Mouse (Mus musculus) embryonic facial prominence, embryonic 15.5 days (tissue): ENCODE data around the gene Oosp3. TPM values are rescaled to one million over a fixed set of nuclear protein-coding genes. Genes with fewer than 3 reads are reported as not detected.

Experiments
- ATAC-seq: fragments of 200-750 bp; cut with Nextera tagmentation; 2 replicates; pipeline ENCODE4 v1.8.0; 2017; ENCODE audit warnings: low read depth, moderate TSS enrichment; ENCODE audit not compliant: insufficient number of reproducible peaks, low FRiP score, low TSS enrichment
- H3K27ac ChIP-seq: fragments of 300-500 bp; sonication (generic); replicated peaks from 2 replicates; pipeline ENCODE4 v1.5.1; 2015; ENCODE audit warnings: mild to moderate bottlenecking, inconsistent platforms
- H3K27me3 ChIP-seq: fragments of 300-500 bp; sonication (generic); 2 replicates; pipeline ENCODE4 v1.6.1; 2015; ENCODE audit warnings: inconsistent platforms
- H3K36me3 ChIP-seq: fragments of 300-500 bp; sonication (generic); 2 replicates; pipeline ENCODE4 v1.6.1; 2015; ENCODE audit warnings: mild to moderate bottlenecking, inconsistent platforms
- H3K4me1 ChIP-seq: fragments of 300-500 bp; sonication (generic); 2 replicates; pipeline ENCODE4 v1.6.1; 2015; ENCODE audit warnings: inconsistent platforms
- H3K4me2 ChIP-seq: fragments of 300-500 bp; sonication (generic); replicated peaks from 2 replicates; pipeline ENCODE4 v1.6.1; 2015; ENCODE audit warnings: mild to moderate bottlenecking, inconsistent platforms
- H3K4me3 ChIP-seq: fragments of 300-500 bp; sonication (generic); replicated peaks from 2 replicates; pipeline ENCODE4 v1.5.1; 2015; ENCODE audit warnings: mild to moderate bottlenecking, inconsistent platforms
- H3K9ac ChIP-seq: fragments of 300-500 bp; sonication (generic); 2 replicates; pipeline ENCODE4 v1.6.1; 2015; ENCODE audit warnings: inconsistent platforms
- H3K9me3 ChIP-seq: fragments of 300-500 bp; sonication (generic); replicated peaks from 2 replicates; pipeline ENCODE4 v1.6.1; 2016; ENCODE audit warnings: inconsistent platforms
- WGBS: fragments of 180-500 bp; shearing (Covaris S2); methylation state at CpG from one replicate; pipeline ENCODE4 v1.1.7; 2015; 5-methylcytosine and 5-hydroxymethylcytosine counted together
- polyA plus RNA-seq: library from polyadenylated mRNA; unstranded; fragments of >200 nt; fragmentation: Nextera tagmentation; extraction: Ambion mirVana; gene quantifications from 2 replicates; pipeline ENCODE4 v1.2.1, GENCODE M21; 2015

Gene Oosp3
- not detected in 2 replicates for polyA plus RNA-seq

DNA sequence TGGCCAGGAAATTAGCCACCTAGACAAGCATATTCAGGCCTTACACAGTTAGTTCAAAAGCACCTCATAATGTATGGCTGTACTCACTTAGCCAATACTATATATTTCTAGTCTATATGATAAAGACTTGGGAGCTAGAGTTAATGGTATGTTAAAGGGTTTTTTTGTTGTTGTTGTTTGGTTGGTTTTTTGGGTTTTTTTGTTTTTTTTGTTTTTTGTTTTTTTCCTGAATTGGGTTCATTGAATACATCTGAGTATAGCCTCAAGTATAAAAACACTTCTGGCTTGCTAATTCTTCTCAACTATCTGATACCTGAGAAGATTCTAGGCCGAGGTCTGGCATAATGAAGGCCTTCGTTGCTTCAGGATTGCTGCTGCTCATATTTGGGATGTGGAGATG is at the start of gene Oosp3:
Oosp3 (plus strand) TSS at position 301 of the 400 bp plus-strand sequence.
- H3K4me3 ChIP-seq, result no peak within 1 kb of the TSS
- no peak within 1 kb of the TSS for H3K27ac ChIP-seq
- no peaks in the 10 kb centered on the region for H3K4me1 ChIP-seq
- no peak within 1 kb of the TSS for H3K9ac ChIP-seq
- 76% methylated on average over 2 of the region's 2 CpGs for WGBS
- H3K27me3 ChIP-seq, result no peaks in the 10 kb centered on the region
- no peaks in the 10 kb centered on the region for H3K9me3 ChIP-seq
- H3K36me3 ChIP-seq, result no peaks in the 10 kb centered on the region
- H3K4me2 ChIP-seq, result no peak within 1 kb of the TSS
- ATAC-seq, result no peak

DNA sequence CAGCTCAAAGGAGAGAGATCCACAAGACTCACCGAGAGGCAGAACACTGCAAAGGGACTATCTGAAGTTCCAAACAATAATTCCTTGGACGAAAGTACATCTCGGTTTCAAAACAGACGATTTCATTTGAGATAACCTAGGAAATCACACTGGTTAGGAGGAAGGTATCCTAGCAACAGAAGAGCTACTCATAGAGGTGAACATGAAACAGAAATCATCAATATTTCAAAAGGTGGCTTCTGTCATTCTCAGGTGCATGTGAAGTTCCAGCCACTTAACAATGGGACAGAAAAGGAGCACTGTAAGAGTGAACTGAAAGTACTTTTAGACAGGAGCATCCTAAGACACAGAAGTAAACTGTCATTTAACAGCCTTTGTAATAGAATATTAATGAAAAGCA is 47.3 kb upstream of the Oosp3 start:
- Histone ChIP-seq H3K9me3 (no peaks in the 10 kb centered on the region), H3K36me3 (no peaks in the 10 kb centered on the region), H3K4me1 (no peaks in the 10 kb centered on the region), H3K9ac (no peak overlapping the region), H3K4me3 (no peak overlapping the region), H3K4me2 (no peak overlapping the region), H3K27ac (no peak overlapping the region), H3K27me3 (no peaks in the 10 kb centered on the region)
- no peak for ATAC-seq
- WGBS, result 73% methylated on average over 4 of the region's 4 CpGs

DNA sequence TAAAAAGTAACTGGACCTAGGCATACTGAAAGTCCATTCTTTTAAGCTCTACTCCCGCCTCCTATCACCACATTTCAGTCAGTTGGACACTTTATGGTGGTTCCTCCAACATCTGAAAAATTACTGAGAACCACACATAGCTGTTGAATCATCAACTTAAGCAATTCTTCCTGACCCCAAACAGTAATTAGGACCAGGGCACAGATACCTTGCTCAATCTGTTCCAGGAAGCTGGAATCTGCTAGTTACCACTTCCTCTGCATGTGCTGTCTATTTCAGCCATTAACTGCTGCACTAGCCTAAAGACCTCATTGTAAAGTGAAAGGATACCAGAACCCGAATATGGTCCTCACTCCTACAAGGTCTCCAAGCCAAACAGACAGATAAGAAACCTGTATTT is 37.7 kb upstream of the Oosp3 start:
- no peak overlapping the region for H3K4me2 ChIP-seq
- no peak overlapping the region for H3K4me3 ChIP-seq
- no peaks in the 10 kb centered on the region for H3K36me3 ChIP-seq
- 62% methylated on average over 2 of the region's 2 CpGs for WGBS
- H3K9me3 ChIP-seq, result no peaks in the 10 kb centered on the region
- H3K4me1 ChIP-seq, result no peaks in the 10 kb centered on the region
- no peaks in the 10 kb centered on the region for H3K27me3 ChIP-seq
- no peak overlapping the region for H3K27ac ChIP-seq
- H3K9ac ChIP-seq, result no peak overlapping the region
- no peak for ATAC-seq

DNA sequence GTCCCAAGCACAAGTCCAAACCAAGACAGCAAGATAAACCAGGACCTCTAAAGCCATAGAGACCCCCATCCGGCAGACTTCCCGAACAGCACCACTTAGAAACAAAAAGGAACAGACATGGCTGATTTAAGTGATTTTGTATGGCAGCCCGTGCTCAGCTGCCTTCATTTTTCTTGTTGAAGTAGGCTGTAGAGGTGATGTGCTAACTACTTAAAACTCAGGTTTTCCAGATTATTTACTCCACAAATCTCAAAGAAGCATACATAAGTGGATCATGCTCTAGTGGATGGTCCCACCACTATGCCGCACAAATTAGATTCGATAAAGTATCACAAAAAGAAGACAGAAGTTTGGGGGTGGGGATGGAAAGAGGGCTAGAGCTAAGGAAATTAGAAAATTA is 36.4 kb upstream of the Oosp3 start, which contains the start of gene Oosp2:
Oosp2 (minus strand) TSS at position 101 of the 400 bp plus-strand sequence.
- Histone ChIP-seq H3K9ac (no peak within 1 kb of the TSS), H3K4me2 (no peak within 1 kb of the TSS), H3K27ac (no peak within 1 kb of the TSS), H3K27me3 (no peaks in the 10 kb centered on the region), H3K4me3 (no peak within 1 kb of the TSS), H3K9me3 (no peaks in the 10 kb centered on the region), H3K4me1 (no peaks in the 10 kb centered on the region), H3K36me3 (no peaks in the 10 kb centered on the region)
- no peak for ATAC-seq
- 90% methylated on average over 5 of the region's 5 CpGs for WGBS

DNA sequence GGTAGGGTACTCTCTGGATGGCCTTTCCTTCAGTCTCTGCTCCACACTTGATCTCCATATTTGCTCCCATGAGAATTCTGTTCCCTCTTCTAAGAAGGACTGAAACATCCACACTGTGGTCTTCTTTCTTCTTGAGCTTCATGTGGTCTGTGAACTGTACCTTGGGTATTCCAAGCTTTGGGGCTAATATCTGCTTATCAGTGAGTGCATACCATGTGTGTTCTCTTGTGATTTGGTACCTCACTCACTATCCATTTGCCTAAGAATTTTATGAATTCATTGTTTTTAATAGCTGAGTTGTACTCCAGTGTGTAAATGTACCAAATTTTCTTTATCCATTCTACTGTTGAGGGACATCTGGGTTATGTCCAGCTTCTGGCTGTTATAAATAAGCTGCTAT is 35.3 kb upstream of the Oosp3 start:
- Histone ChIP-seq H3K27ac (no peak overlapping the region), H3K4me2 (no peak overlapping the region), H3K4me1 (no peaks in the 10 kb centered on the region), H3K4me3 (no peak overlapping the region), H3K9me3 (no peaks in the 10 kb centered on the region), H3K36me3 (no peaks in the 10 kb centered on the region), H3K27me3 (no peaks in the 10 kb centered on the region), H3K9ac (no peak overlapping the region)
- ATAC-seq, result no peak

DNA sequence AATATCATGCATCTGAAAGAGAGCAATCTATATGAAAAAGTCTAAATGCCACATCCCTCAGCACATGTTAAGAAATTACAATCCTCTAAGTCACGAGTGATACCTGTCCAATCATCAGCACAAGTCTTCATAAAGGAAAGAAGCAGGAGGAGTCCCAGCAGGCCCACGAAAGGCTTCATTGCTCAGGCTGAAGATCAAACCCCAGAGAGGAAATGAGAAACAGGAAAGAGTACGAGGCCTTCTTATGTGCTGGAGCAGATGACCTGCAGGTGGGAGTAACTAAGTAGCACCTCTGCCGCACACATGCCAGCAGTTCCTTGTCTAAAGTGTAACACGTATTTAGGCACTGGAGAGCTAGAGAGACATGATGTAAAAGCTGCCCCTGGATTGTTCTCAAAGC is 6.0 kb upstream of the Oosp3 start, which contains the start of gene Oosp1:
Oosp1 (minus strand) TSS at position 312 of the 400 bp plus-strand sequence.
- Histone ChIP-seq H3K9ac (no peak within 1 kb of the TSS), H3K4me1 (no peaks in the 10 kb centered on the region), H3K27me3 (no peaks in the 10 kb centered on the region), H3K27ac (no peak within 1 kb of the TSS), H3K4me2 (no peak within 1 kb of the TSS), H3K4me3 (no peak within 1 kb of the TSS), H3K36me3 (no peaks in the 10 kb centered on the region), H3K9me3 (no peaks in the 10 kb centered on the region)
- ATAC-seq, result no peak
- 50% methylated on average over 5 of the region's 5 CpGs for WGBS

DNA sequence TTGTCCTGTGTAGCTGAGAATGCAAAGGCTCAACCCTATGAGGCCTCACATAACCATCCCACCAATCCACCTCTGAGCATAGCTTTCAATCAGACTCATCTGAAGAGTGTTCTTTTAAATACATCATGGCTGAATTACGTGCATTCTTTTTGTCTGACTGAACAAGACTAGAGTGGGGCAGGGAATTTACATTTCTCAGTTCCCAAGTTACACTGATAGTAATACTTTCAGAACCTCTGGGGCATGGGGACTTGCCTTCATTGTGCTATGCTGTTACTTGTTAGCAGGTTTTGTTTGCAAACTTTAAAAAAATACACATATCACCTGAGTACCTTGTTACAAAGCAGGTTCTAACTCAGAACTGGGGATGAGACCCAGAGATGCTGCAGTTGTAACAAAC is 5.4 kb upstream of the Oosp3 start:
- no peaks in the 10 kb centered on the region for H3K4me1 ChIP-seq
- no peak overlapping the region for H3K4me2 ChIP-seq
- H3K4me3 ChIP-seq, result no peak overlapping the region
- no peaks in the 10 kb centered on the region for H3K9me3 ChIP-seq
- WGBS, result 50% methylated on average over 1 of the region's 1 CpGs
- no peaks in the 10 kb centered on the region for H3K27me3 ChIP-seq
- no peak overlapping the region for H3K27ac ChIP-seq
- no peak overlapping the region for H3K9ac ChIP-seq
- H3K36me3 ChIP-seq, result no peaks in the 10 kb centered on the region
- no peak for ATAC-seq

DNA sequence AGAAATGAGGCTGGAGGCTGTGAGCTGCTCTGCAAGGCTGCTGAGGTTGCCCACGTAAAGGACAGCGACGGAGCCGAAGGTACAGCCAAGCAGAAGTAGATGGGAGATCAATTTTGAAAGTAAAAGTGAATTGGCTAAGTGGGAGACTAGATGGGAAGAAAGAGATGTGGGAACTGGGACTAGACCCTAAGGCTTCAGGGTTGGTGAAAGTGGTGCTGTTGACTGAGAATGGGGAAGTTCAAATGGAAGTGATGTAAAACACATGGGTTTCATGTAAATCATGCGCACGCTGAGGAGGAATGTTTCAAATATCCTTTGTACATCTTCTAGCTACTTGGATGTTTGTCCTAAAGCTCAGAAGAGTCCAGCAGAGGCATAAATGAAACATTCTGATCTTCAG is 1.5 kb downstream of the Oosp3 start:
- H3K36me3 ChIP-seq, result no peaks in the 10 kb centered on the region
- no peak for ATAC-seq
- no peak overlapping the region for H3K27ac ChIP-seq
- no peaks in the 10 kb centered on the region for H3K4me1 ChIP-seq
- no peak overlapping the region for H3K4me3 ChIP-seq
- H3K9ac ChIP-seq, result no peak overlapping the region
- H3K9me3 ChIP-seq, result no peaks in the 10 kb centered on the region
- no peaks in the 10 kb centered on the region for H3K27me3 ChIP-seq
- H3K4me2 ChIP-seq, result no peak overlapping the region
- 85% methylated on average over 6 of the region's 6 CpGs for WGBS

DNA sequence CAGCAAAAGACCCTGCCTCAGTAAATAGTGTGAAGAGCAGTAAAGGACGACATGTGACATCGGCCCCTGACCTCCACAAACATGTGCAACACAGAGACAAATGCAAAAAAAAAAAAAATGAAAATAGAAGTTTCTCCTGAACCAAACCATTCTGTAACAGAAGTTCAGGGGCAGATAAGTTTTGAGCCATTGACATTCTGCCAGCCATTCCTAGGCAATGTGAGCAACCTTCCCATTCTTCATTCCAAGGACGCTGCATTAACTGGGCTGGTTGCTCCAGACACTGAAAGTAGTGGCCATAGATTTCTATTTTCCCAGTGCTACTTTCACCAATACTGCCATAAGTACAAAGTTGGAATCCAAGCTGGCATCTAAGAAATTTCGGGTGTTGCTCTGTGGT is 15.6 kb downstream of the Oosp3 start:
- Histone ChIP-seq H3K9me3 (no peaks in the 10 kb centered on the region), H3K4me3 (no peak overlapping the region), H3K4me2 (no peak overlapping the region), H3K27ac (no peak overlapping the region), H3K27me3 (no peaks in the 10 kb centered on the region), H3K9ac (no peak overlapping the region), H3K36me3 (no peaks in the 10 kb centered on the region), H3K4me1 (no peaks in the 10 kb centered on the region)
- ATAC-seq, result no peak
- 79% methylated on average over 4 of the region's 4 CpGs for WGBS

DNA sequence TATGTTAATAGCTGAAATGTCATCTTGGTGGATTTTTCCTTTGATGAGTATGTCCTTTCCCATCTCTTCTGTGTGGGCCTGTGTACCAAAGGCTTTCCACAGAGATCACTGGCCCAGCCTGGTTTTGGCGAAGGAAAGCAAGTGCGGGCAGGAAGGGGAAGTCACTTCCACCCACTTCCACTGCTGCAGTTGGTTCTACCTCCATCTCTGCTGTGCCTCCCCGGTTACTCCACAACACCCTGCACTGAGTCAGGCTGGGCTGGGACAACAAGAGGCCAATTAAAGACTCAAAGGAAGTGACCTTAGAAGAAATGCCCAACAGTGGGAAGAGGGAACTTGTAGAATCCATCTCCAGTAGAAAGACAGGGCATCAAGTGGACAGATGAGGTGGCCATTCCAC is 23.2 kb downstream of the Oosp3 start:
- no peak overlapping the region for H3K4me2 ChIP-seq
- no peaks in the 10 kb centered on the region for H3K4me1 ChIP-seq
- H3K4me3 ChIP-seq, result no peak overlapping the region
- H3K9me3 ChIP-seq, result no peaks in the 10 kb centered on the region
- no peak overlapping the region for H3K27ac ChIP-seq
- no peaks in the 10 kb centered on the region for H3K36me3 ChIP-seq
- no peaks in the 10 kb centered on the region for H3K27me3 ChIP-seq
- WGBS, result 85% methylated on average over 3 of the region's 3 CpGs
- ATAC-seq, result no peak
- no peak overlapping the region for H3K9ac ChIP-seq

DNA sequence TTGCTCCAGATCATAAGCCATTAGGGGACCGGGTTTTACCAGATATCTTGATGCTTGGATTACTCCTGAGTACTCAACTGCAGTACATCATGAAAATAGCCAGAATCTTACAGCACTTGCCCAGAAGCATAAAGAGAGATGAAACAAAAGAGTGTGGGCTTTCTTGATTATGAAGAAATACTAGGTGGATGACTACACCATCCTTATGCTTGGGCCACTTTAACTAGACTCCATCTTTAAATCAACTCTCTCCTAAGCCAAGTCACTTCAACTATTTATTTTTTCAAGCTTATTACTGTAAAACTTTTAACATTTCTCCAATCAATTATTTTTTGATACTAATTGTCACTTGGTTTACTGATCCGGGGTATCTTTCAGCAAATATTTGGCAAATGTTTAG is 27.0 kb downstream of the Oosp3 start:
- H3K27me3 ChIP-seq, result no peaks in the 10 kb centered on the region
- no peak overlapping the region for H3K9ac ChIP-seq
- no peak overlapping the region for H3K4me3 ChIP-seq
- 83% methylated on average over 2 of the region's 2 CpGs for WGBS
- no peaks in the 10 kb centered on the region for H3K4me1 ChIP-seq
- no peak overlapping the region for H3K27ac ChIP-seq
- no peaks in the 10 kb centered on the region for H3K36me3 ChIP-seq
- no peak for ATAC-seq
- no peak overlapping the region for H3K4me2 ChIP-seq
- H3K9me3 ChIP-seq, result no peaks in the 10 kb centered on the region

DNA sequence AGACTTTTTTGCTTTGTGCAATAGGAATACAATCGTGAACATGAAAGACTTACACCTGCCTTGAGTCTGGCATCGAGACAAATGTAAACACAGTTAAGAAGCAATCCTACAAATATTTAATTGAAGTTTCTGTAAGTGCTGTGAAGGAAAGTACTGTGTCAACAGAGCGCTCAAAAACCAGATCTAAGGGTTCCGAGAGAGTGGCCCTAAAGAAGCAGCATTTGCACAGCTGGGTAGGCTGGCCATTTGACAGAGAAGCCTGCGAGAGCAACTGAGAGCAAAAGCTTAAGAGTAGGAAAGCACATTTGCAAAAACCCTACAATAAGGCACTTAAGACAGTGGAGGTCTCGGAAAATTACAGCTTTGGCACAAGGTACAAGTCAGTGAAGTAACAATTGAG is 27.4 kb downstream of the Oosp3 start:
- Histone ChIP-seq H3K4me1 (no peaks in the 10 kb centered on the region), H3K36me3 (no peaks in the 10 kb centered on the region), H3K9me3 (no peaks in the 10 kb centered on the region), H3K4me3 (no peak overlapping the region), H3K9ac (no peak overlapping the region), H3K4me2 (no peak overlapping the region), H3K27me3 (no peaks in the 10 kb centered on the region), H3K27ac (no peak overlapping the region)
- WGBS, result 72% methylated on average over 6 of the region's 6 CpGs
- no peak for ATAC-seq
